Mouse (Mus musculus) intestine, embryonic 14.5 days (tissue): ENCODE measurements around the gene Mrps7. TPM values are rescaled to one million over a fixed set of nuclear protein-coding genes. Genes with fewer than 3 reads are reported as not detected.
A peak's percentile ranks its signal among the peaks of the same experiment; 100 is the strongest.

Source experiments
- ATAC-seq: fragments of 200-750 bp; cut with Nextera tagmentation; replicated peaks from 2 replicates; pipeline ENCODE4 v1.8.0; 2017; ENCODE audit warnings: low read depth, moderate number of reproducible peaks, moderate TSS enrichment, moderate library complexity; ENCODE audit not compliant: low FRiP score, low TSS enrichment
- DNase-seq: peaks from one replicate; pipeline ENCODE4 v3.0.0-alpha.2; 2018; ENCODE audit warnings: low spot score
- H3K27ac ChIP-seq: fragments of 300-500 bp; sonication (generic); 2 replicates; pipeline ENCODE4 v1.5.1; 2014; ENCODE audit warnings: low read depth, mild to moderate bottlenecking, control low read depth
- H3K27me3 ChIP-seq: fragments of 300-500 bp; sonication (generic); replicated peaks from 2 replicates; pipeline ENCODE4 v1.6.1; 2014; ENCODE audit warnings: low read length, control low read depth; ENCODE audit not compliant: control insufficient read depth, insufficient read depth
- H3K36me3 ChIP-seq: fragments of 300-500 bp; sonication (generic); 2 replicates; pipeline ENCODE4 v1.6.1; 2014; ENCODE audit warnings: low read length, control low read depth; ENCODE audit not compliant: control insufficient read depth, insufficient read depth
- H3K4me1 ChIP-seq: fragments of 300-500 bp; sonication (generic); replicated peaks from 2 replicates; pipeline ENCODE4 v1.6.1; 2014; ENCODE audit warnings: low read length, control low read depth, mixed read lengths; ENCODE audit not compliant: control insufficient read depth, insufficient read depth
- H3K4me2 ChIP-seq: fragments of 300-500 bp; sonication (generic); 2 replicates; pipeline ENCODE4 v1.6.1; 2014; ENCODE audit warnings: low read length
- H3K4me3 ChIP-seq: fragments of 300-500 bp; sonication (generic); 2 replicates; pipeline ENCODE4 v1.5.1; 2014; ENCODE audit warnings: low read depth, low read length, control low read depth, mixed read lengths
- H3K9ac ChIP-seq: fragments of 300-500 bp; sonication (generic); 2 replicates; pipeline ENCODE4 v1.6.1; 2014; ENCODE audit warnings: mild to moderate bottlenecking, low read length
- H3K9me3 ChIP-seq: fragments of 300-500 bp; sonication (generic); 2 replicates; pipeline ENCODE4 v1.6.1; 2016; ENCODE audit warnings: low read length, control low read depth; ENCODE audit not compliant: control insufficient read depth
- WGBS: fragments of 180-500 bp; shearing (Covaris S2); extraction: QIAGEN DNeasy Blood & Tissue Kit; methylation state at CpG from one replicate; pipeline ENCODE4 v1.1.7; 2014; 5-methylcytosine and 5-hydroxymethylcytosine counted together
- polyA plus RNA-seq: library from polyadenylated mRNA; unstranded; fragments of >200 nt; fragmentation: Nextera tagmentation; extraction: Ambion mirVana; gene quantifications from 2 replicates; pipeline ENCODE4 v1.2.1, GENCODE M21; 2014

Gene Mrps7
- polyA plus RNA-seq, 1 experiment from 2014 or later, result 94.0 TPM

- 6% methylated on average over 15 of the region's 15 CpGs for WGBS
- H3K4me3 ChIP-seq, result peak overlapping the region; percentile 98
These were observed 623 bp upstream of the Mrps7 start for GRCm38 (mm10) chr11:115603128-115603475.

GRCm38 (mm10) chr11:115604304-115604696, 575 bp downstream of the Mrps7 start:
- H3K9ac ChIP-seq, result peak overlapping the region; percentile 96
- H3K4me3 ChIP-seq, result peak overlapping the region; percentile 98
- H3K27me3 ChIP-seq, result no peaks in the 10 kb centered on the region
- H3K4me1 ChIP-seq, result peaks cover 18% of the 10 kb centered on the region
- ATAC-seq, result peak; percentile 18
- H3K27ac ChIP-seq, result peak overlapping the region; percentile 95
- no peak for DNase-seq
- H3K4me2 ChIP-seq, result peak overlapping the region; percentile 98
- no peaks in the 10 kb centered on the region for H3K9me3 ChIP-seq
- 0% methylated on average over 26 of the region's 26 CpGs for WGBS
- peaks cover 42% of the 10 kb centered on the region for H3K36me3 ChIP-seq

More at GRCm38 (mm10) chr11:115603128-115603475, 623 bp upstream of the Mrps7 start:
- Histone ChIP-seq H3K27ac (peak overlapping the region; percentile 95), H3K9me3 (no peaks in the 10 kb centered on the region), H3K27me3 (no peaks in the 10 kb centered on the region), H3K4me1 (peaks cover 18% of the 10 kb centered on the region), H3K4me2 (peak overlapping the region; percentile 98), H3K9ac (peak overlapping the region; percentile 96), H3K36me3 (peaks cover 36% of the 10 kb centered on the region)
- DNase-seq (no peak), ATAC-seq (no peak)

DNA sequence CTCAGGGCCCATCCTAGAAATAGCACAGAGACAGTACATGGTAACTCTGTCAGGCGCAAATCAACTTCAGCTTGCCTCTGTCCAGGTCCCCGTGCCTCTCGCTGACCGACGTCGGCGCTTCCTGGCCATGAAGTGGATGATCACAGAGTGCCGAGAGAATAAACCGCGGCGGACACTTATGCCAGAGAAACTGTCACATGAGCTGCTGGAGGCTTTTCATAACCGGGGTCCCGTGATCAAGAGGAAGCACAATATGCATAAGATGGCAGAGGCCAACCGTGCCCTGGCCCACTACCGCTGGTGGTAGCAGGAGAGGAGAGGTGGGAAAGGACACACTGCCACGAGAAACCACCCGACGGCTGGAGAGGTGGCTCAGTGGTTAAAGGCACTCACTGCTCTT, 3.0 kb downstream of the Mrps7 start:
- 94% methylated on average over 18 of the region's 18 CpGs for WGBS
- H3K27ac ChIP-seq, result no peak overlapping the region
- no peaks in the 10 kb centered on the region for H3K9me3 ChIP-seq
- no peak for DNase-seq
- no peaks in the 10 kb centered on the region for H3K27me3 ChIP-seq
- H3K4me2 ChIP-seq, result no peak overlapping the region
- H3K9ac ChIP-seq, result no peak overlapping the region
- no peak overlapping the region for H3K4me3 ChIP-seq
- peaks cover 50% of the 10 kb centered on the region for H3K36me3 ChIP-seq
- no peak for ATAC-seq
- peaks cover 22% of the 10 kb centered on the region for H3K4me1 ChIP-seq

DNA sequence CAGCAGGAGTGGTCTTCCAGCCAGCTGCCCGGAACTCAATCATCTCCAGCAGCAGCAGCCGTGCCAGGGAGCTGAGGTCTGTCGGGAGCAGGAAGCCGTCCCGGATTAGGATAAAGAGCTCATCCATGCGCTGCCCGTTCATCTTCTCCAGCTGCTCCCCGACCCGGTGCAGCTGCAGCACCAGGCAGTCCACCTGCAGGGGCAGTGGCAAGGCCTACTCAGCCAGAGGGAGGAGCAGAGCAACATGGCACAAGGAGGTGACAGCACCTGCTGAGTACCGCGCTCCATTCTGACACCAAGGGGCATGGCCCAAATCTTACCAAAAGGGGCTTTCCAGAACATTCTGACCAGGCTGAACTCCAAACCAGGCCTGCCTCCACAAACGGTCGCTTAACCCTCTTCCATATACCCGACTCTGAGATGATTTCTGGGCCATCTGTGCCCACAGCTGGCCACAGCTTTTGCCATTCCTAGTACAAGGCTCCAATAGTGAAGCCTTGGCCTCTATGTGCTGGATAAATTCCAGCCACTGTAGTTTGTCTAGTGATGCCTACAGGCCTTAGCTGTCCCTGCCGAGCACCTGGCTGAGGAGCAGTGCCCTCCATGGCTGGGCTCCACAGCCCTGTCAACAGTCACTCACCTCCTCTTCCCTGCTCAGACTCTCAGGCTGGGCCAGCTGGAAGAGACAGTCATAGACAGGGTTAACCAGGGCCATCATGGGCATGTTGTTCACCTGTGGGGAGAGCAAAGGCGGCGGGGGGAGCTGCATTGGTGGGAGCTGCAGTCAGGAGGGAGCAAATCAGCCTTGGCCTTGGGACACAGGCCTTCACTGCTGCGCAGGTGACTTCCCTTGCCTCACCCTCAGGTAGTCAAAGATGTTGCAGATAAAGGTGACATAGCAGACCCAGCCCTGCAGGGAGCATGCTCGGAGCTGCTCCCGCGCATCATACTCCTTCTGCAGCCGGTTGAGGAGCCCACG, 5.0 kb downstream of the Mrps7 start:
- no peak for DNase-seq
- no peak overlapping the region for H3K27ac ChIP-seq
- no peak overlapping the region for H3K9ac ChIP-seq
- no peaks in the 10 kb centered on the region for H3K27me3 ChIP-seq
- 77% methylated on average over 23 of the region's 23 CpGs for WGBS
- peaks cover 50% of the 10 kb centered on the region for H3K36me3 ChIP-seq
- H3K4me3 ChIP-seq, result no peak overlapping the region
- H3K9me3 ChIP-seq, result no peaks in the 10 kb centered on the region
- H3K4me1 ChIP-seq, result peaks cover 21% of the 10 kb centered on the region
- no peak overlapping the region for H3K4me2 ChIP-seq
- no peak for ATAC-seq

DNA sequence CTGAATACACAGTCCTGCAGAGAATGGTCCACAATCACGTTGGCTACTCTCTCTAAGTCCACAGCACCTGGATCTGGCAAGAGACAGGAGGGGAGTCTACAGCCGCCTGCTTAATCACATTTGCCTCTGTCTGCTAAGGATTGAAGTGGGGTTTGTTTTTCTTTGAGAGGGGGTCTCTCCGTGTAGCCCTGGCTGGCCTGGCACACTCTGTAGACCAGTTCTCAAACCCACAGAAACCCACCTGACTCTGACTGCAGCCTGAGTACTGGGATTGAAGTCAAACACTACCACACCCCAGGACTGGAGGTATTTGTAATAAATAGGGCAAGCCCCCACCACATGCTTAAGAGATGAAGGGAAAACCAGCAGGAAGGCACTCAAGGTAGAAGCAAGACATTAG, 5.9 kb downstream of the Mrps7 start:
- no peak overlapping the region for H3K4me3 ChIP-seq
- H3K27ac ChIP-seq, result no peak overlapping the region
- H3K4me2 ChIP-seq, result no peak overlapping the region
- no peaks in the 10 kb centered on the region for H3K27me3 ChIP-seq
- H3K9ac ChIP-seq, result no peak overlapping the region
- WGBS, result 78% methylated on average over 3 of the region's 3 CpGs
- no peak for ATAC-seq
- peaks cover 51% of the 10 kb centered on the region for H3K36me3 ChIP-seq
- H3K9me3 ChIP-seq, result no peaks in the 10 kb centered on the region
- DNase-seq, result no peak
- peaks cover 23% of the 10 kb centered on the region for H3K4me1 ChIP-seq

DNA sequence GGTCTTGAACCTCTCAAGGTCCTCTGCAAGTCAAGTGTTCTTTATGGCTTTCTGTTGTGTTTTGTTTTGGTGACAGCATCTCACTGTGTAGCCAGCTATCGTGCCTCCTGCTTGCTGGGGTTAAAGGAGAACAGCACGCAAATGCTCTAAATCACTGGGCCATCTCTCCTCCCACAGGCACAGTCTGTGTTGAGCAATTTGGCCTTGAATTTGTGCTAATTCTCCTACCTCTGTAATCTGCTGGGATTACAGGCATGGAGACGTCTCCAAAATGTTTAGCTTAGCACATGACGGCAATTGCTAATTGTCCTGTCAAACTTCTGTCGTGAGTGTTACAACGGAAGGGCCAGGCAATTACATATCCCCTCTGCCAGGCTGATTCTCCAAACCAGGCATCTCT, 7.4 kb downstream of the Mrps7 start:
- Histone ChIP-seq H3K36me3 (peaks cover 52% of the 10 kb centered on the region), H3K9me3 (no peaks in the 10 kb centered on the region), H3K4me2 (no peak overlapping the region), H3K4me1 (peaks cover 17% of the 10 kb centered on the region), H3K27me3 (no peaks in the 10 kb centered on the region), H3K4me3 (0 out of 2 replicates have a peak overlapping the region, but pooled peaks have one; percentile 67), H3K27ac (no peak overlapping the region), H3K9ac (no peak overlapping the region)
- 61% methylated on average over 6 of the region's 6 CpGs for WGBS
- ATAC-seq, result no peak
- no peak for DNase-seq

DNA sequence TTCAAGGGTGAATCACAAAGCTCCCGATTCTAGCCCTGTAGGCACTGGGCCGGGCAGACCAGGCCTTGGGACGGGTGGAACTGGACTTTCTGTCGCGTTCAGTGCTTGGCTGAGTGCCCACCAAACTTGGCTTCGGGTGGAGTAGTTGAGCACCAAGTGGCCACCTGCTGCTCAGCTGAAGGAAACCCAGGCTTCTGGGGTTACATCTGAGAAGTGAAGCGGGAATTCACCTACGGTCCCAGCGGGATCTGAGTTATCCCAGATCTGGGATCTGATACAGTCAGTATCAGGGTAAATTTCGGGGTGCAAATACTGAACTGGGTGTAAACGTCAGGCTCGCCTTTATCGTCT, 8.3 kb downstream of the Mrps7 start:
- Histone ChIP-seq H3K9ac (peak overlapping the region; percentile 73), H3K4me3 (peak overlapping the region; percentile 67), H3K36me3 (peaks cover 44% of the 10 kb centered on the region), H3K4me1 (peaks cover 17% of the 10 kb centered on the region), H3K4me2 (peak overlapping the region; percentile 71), H3K9me3 (no peaks in the 10 kb centered on the region), H3K27ac (peak overlapping the region; percentile 76), H3K27me3 (no peaks in the 10 kb centered on the region)
- WGBS, result 2% methylated on average over 13 of the region's 13 CpGs
- DNase-seq, result peak; percentile 84
- peak; percentile 20; the same call in 1 of the 2 replicates for ATAC-seq

- peak within 1 kb of the TSS; percentile 73 for H3K9ac ChIP-seq
- under 1% methylated on average over 72 of the region's 80 CpGs for WGBS
- no peaks in the 10 kb centered on the region for H3K27me3 ChIP-seq
- peaks cover 17% of the 10 kb centered on the region for H3K4me1 ChIP-seq
- peak within 1 kb of the TSS; percentile 67 for H3K4me3 ChIP-seq
- H3K4me2 ChIP-seq, result peak within 1 kb of the TSS; percentile 71
- peak within 1 kb of the TSS; percentile 76 for H3K27ac ChIP-seq
- peak; percentile 97 for DNase-seq
- H3K36me3 ChIP-seq, result peaks cover 39% of the 10 kb centered on the region
- no peaks in the 10 kb centered on the region for H3K9me3 ChIP-seq
- ATAC-seq, result peak; percentile 85
These were observed 8.8 kb downstream of the Mrps7 start, which contains the start of gene Mif4gd for GRCm38 (mm10) chr11:115612410-115613137. Mif4gd (minus strand) TSS chr11:115612969.
